Mouse (Mus musculus): ENCODE results near the gene Lsamp.

DNA sequence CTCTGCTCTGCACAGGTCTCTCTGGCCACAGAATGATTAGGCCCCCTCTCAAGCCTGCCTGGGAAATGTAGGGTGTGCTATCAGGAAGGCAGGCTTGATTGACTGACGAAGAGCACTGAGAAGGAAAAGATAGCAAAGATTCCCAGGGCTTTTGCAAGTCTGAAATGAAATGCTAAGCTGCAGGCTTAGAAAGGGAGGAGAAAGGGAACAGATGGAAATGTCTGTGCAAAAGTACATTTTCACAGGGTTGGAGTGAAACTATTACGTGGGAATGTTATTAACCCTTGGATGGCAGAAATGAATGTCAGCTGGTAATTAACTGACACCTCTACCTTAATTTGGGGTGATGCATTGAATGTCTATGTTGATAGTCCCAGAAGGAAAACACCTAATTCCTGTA, 248.9 kb downstream of the Lsamp start:
- TF ChIP-seq TBP (conservative IDR thresholded peaks at IDR 0.05; ENCODE audit: low read depth, low read length) (no peak), CTCF (conservative IDR thresholded peaks at IDR 0.05 in 1 of 2, IDR thresholded peaks at IDR 0.05 in 1 of 2; ENCODE audit: low read depth in 2 of 2, low read length in 2 of 2) (no peak), EP300 (IDR thresholded peaks at IDR 0.05; ENCODE audit: low read length) (no peak), MAFK (IDR thresholded peaks at IDR 0.05; ENCODE audit: insufficient replicate concordance, low read length) (no peak)
